ENCODE assay signal across 9 mouse cellular contexts in the genomic region with DNA sequence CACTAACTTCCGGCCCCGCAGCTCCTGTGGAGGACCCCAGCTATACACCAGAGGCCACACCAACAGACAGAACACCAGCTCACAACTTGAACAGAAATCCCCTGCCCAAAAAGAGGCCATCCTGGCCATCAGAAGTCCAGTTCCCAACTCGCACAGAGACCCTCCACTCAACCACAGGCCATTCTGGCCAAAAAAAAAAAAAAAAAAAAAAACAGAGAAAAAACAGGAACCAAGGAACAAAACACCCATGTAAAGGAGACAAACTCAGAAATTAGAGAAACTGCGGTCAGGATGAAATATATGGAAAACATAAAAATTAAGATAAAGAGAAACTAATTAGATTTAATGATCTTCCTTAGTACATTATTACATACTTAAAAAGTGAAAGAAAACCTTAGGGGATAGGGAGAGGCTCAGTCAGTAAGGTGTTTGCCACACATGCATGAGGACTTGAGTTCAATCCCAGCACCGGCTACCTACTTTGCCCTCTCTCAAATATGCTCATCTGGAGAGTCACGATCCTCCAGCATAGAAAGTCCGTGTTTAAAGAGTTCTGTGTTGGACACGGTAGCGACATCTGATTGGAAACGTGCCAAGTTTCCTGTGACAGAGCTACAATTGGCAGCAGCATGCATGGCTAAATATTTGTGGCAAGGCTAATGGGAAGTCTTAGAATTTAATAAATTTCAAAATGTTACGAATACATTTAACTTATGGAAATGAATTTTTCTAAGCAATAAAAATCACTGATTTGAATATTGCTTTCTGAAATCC. TPM values are rescaled to one million over a fixed set of nuclear protein-coding genes. Genes with fewer than 3 reads are reported as not detected.
DNase-seq lines count a peak whose midpoint lies in the region; ATAC-seq and TF ChIP-seq lines count a peak whose summit lies in the region.
"Had no signal": no experiment of that assay in that cellular context is flagged by ENCODE, and none has a peak within 500 bp of the region (broad histone marks: within the 10 kb centered on the region; RNA-seq: fewer than 3 reads in every experiment).

No protein-coding gene starts in this region.

- ATAC-seq in hindbrain, embryonic 14.5 days (ENCODE audit: low FRiP score) = no peak
- no peak for ATAC-seq in hindbrain, embryonic 12.5 days (ENCODE audit: low FRiP score)
- ATAC-seq in lung, embryonic 16.5 days (ENCODE audit: low read depth) = no peak

- no peak for TF ChIP-seq EP300 in CH12.LX (IDR thresholded peaks at IDR 0.05; ENCODE audit: low read length)

- no peak overlapping the region for H3K4me3 ChIP-seq in hindbrain, embryonic 14.5 days (replicated peaks; ENCODE audit: low read length)
- no peak overlapping the region for H3K4me3 ChIP-seq in hindbrain, embryonic 12.5 days
- no peak overlapping the region for H3K4me3 ChIP-seq in CH12.LX (replicated peaks in 1 of 3; ENCODE audit: low read depth in 2 of 3, low read length in 2 of 3, poor library complexity in 1 of 3)
- H3K4me3 ChIP-seq in lung, embryonic 16.5 days (ENCODE audit: low read length) = peak overlapping the region; percentile 24; the same call in 1 of the 2 replicates

- H3K4me1 ChIP-seq in hindbrain, embryonic 14.5 days (replicated peaks; ENCODE audit: control insufficient read depth, insufficient read depth, low read length) = no peaks in the 10 kb centered on the region
- no peaks in the 10 kb centered on the region for H3K4me1 ChIP-seq in hindbrain, embryonic 12.5 days
- H3K4me1 ChIP-seq in CH12.LX (ENCODE audit: control insufficient read depth in 1 of 2, insufficient read depth in 2 of 2) = peaks cover 0 to 3% of the 10 kb centered on the region in 2 experiments; a peak in 1 of 4 replicates
- no peaks in the 10 kb centered on the region; the same call in 1 of the 2 replicates for H3K4me1 ChIP-seq in lung, embryonic 16.5 days (replicated peaks; ENCODE audit: control insufficient read depth, insufficient read depth, low read length)

- peak; percentile 47 for DNase-seq in hindbrain, embryonic 14.5 days (ENCODE audit: low spot score)
- no peak for DNase-seq in CH12.LX (ENCODE audit: extremely low read depth)
- peak; percentile 49 for DNase-seq in MN1 (ENCODE audit: low spot score)
- no peak for DNase-seq in adipocyte (ENCODE audit: low spot score)
- no peak for DNase-seq in T-cell, adult 2 months (ENCODE audit: low spot score)
- DNase-seq: cerebellum, adult 2 months; right cerebral cortex, postnatal 25 days had no signal

- no peak for TF ChIP-seq CTCF in CH12.LX (conservative IDR thresholded peaks at IDR 0.05 in 1 of 2, IDR thresholded peaks at IDR 0.05 in 1 of 2; ENCODE audit: low read depth in 2 of 2, low read length in 2 of 2)

- dilution Hi-C loops in CH12.LX (cut with MboI; ENCODE audit: extremely low pct_ligation_motif_present, extremely low pct_unique_long_range_greater_than_20kb, low sequenced_read_pairs) = no loop called here

- H3K27me3 ChIP-seq in hindbrain, embryonic 14.5 days (ENCODE audit: control insufficient read depth, insufficient read depth, low read length) = no peaks in the 10 kb centered on the region
- no peaks in the 10 kb centered on the region for H3K27me3 ChIP-seq in hindbrain, embryonic 12.5 days
- H3K27me3 ChIP-seq in CH12.LX (replicated peaks) = no peaks in the 10 kb centered on the region
- no peaks in the 10 kb centered on the region for H3K27me3 ChIP-seq in lung, embryonic 16.5 days (ENCODE audit: control insufficient read depth, insufficient read depth, low read depth, low read length)

- H3K9ac ChIP-seq in hindbrain, embryonic 14.5 days = no peak overlapping the region
- no peak overlapping the region for H3K9ac ChIP-seq in hindbrain, embryonic 12.5 days
- no peak overlapping the region for H3K9ac ChIP-seq in CH12.LX (ENCODE audit: insufficient read depth, low read depth)
- no peak overlapping the region for H3K9ac ChIP-seq in lung, embryonic 16.5 days (ENCODE audit: low read length)

- H3K9me3 ChIP-seq in hindbrain, embryonic 14.5 days (ENCODE audit: control insufficient read depth, low read length) = no peaks in the 10 kb centered on the region
- H3K9me3 ChIP-seq in hindbrain, embryonic 12.5 days (replicated peaks) = no peaks in the 10 kb centered on the region
- H3K9me3 ChIP-seq in CH12.LX (replicated peaks; ENCODE audit: low read length) = no peaks in the 10 kb centered on the region
- no peaks in the 10 kb centered on the region for H3K9me3 ChIP-seq in lung, embryonic 16.5 days (ENCODE audit: control insufficient read depth, low read length)

- in situ Hi-C loops in CH12.LX (cut with MboI; ENCODE audit: low pct_ligation_motif_present, low pct_unique_long_range_greater_than_20kb, low sequenced_read_pairs) = no loop called here

- 70% methylated on average over 11 of the region's 11 CpGs for WGBS in hindbrain, embryonic 14.5 days
- 74% methylated on average over 11 of the region's 11 CpGs for WGBS in hindbrain, embryonic 12.5 days
- WGBS in lung, embryonic 16.5 days = 50% methylated on average over 11 of the region's 11 CpGs

- TF ChIP-seq POLR2A in CH12.LX (IDR thresholded peaks at IDR 0.05; ENCODE audit: low read depth, low read length) = no peak

- H3K27ac ChIP-seq in hindbrain, embryonic 14.5 days = no peak overlapping the region
- H3K27ac ChIP-seq in hindbrain, embryonic 12.5 days = no peak overlapping the region
- no peak overlapping the region for H3K27ac ChIP-seq in CH12.LX (ENCODE audit: insufficient read depth, low read depth)
- no peak overlapping the region for H3K27ac ChIP-seq in lung, embryonic 16.5 days (ENCODE audit: low read length)

- no peak overlapping the region for H3K4me2 ChIP-seq in hindbrain, embryonic 14.5 days (replicated peaks)
- H3K4me2 ChIP-seq in hindbrain, embryonic 12.5 days (replicated peaks) = no peak overlapping the region
- no peak overlapping the region for H3K4me2 ChIP-seq in CH12.LX (ENCODE audit: insufficient read depth, low read depth, poor library complexity, severe bottlenecking)
- H3K4me2 ChIP-seq in lung, embryonic 16.5 days (ENCODE audit: low read depth, low read length) = peak overlapping the region; percentile 39

- no peaks in the 10 kb centered on the region for H3K79me2 ChIP-seq in CH12.LX (replicated peaks; ENCODE audit: control insufficient read depth, extremely low read depth, insufficient read depth, poor library complexity, severe bottlenecking)

- H3K36me3 ChIP-seq in hindbrain, embryonic 14.5 days (replicated peaks; ENCODE audit: control insufficient read depth, insufficient read depth) = no peaks in the 10 kb centered on the region
- no peaks in the 10 kb centered on the region for H3K36me3 ChIP-seq in hindbrain, embryonic 12.5 days
- H3K36me3 ChIP-seq in CH12.LX (replicated peaks in 1 of 2; ENCODE audit: control insufficient read depth in 1 of 2, insufficient read depth in 1 of 2, low read length in 1 of 2) = no peaks in the 10 kb centered on the region
- no peaks in the 10 kb centered on the region for H3K36me3 ChIP-seq in lung, embryonic 16.5 days (ENCODE audit: control insufficient read depth, insufficient read depth, low read length)

- TF ChIP-seq RAD21 in CH12.LX (IDR thresholded peaks at IDR 0.05; ENCODE audit: low read depth, low read length) = no peak

TF ChIP-seq in CH12.LX, 34 proteins besides CTCF, POLR2A, EP300 and RAD21:
- TF ChIP-seq ZNF384 (IDR thresholded peaks at IDR 0.05; ENCODE audit: low read depth, low read length) (peak; percentile 66), USF1 (IDR thresholded peaks at IDR 0.05; ENCODE audit: low read depth, low read length) (no peak)

RNA-seq across cellular contexts. Expression of gene Pde7b, which starts 51.9 kb away (rescaled TPM):
- polyA plus RNA-seq in hindbrain, embryonic 14.5 days (2014; fragmentation: Nextera tagmentation; extraction: Ambion mirVana) = 3.5 and 3.9 TPM in 2 replicates
- 6.0 and 6.9 TPM in 2 replicates for polyA plus RNA-seq in hindbrain, embryonic 12.5 days (2016; fragmentation: Nextera tagmentation; extraction: Ambion mirVana)
- total RNA-seq in CH12.LX (2012; rRNA removed) = not detected in 2 replicates
- not detected in 2 replicates for total RNA-seq in CH12.LX (2014; rRNA removed)
- polyA plus RNA-seq in CH12.LX (2012; ENCODE audit: insufficient read length, low read depth) = not detected in 2 replicates
- polyA plus RNA-seq in lung, embryonic 16.5 days (2015; fragmentation: Nextera tagmentation; extraction: Ambion mirVana) = 3.3 and 3.6 TPM in 2 replicates

Comparison
In these comparisons a context has a peak if more than half of its experiments do, and no peak if none do; other contexts are left out.
1. DNase-seq: peak in hindbrain, embryonic 14.5 days (single experiment) and MN1 (single experiment); none in CH12.LX (single experiment), adipocyte (single experiment) and T-cell, adult 2 months (single experiment).